Mouse (Mus musculus): Measurements from ENCODE around the gene Hist2h3b.

DNA sequence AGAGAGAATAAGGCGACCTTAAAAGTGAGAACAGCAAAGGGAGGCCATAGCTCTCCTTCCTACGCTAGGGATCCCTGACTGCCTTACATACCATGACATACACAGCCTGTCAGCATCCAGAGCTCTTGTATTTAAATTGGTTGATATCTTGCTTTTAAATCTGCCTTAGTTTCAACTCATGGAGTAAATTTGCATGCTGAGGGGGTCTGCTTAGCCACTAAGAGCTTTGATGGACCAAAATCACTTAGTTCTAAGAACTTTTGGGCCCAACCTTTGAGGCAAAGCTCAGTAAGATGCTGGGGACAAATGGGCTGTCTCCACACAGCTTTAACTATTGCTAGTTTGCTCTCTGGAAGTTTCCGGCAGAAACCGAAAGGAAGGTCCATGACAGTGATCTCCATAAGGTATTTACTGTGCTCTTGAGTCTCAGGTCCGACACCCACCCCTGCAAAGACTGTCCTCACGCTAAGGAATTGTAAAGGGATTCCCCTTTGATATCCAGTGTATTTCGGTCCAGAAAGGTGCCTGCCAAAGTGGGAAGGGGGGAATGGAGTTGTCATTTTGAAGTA is 31.0 kb upstream of the Hist2h3b start:
- TF ChIP-seq POLR2A (IDR thresholded peaks at IDR 0.05; ENCODE audit: extremely low read depth, insufficient read depth, low read length) (no peak), CTCF (IDR thresholded peaks at IDR 0.05; ENCODE audit: extremely low read depth, insufficient read depth, low read length) (no peak)

Data from cortical plate, adult 2 months (tissue).